Mouse (Mus musculus) hematopoietic stem cell, adult 5-6 weeks (primary cell): ENCODE measurements around the gene Uprt. TPM values are rescaled to one million over a fixed set of nuclear protein-coding genes. Genes with fewer than 3 reads are reported as not detected.
A peak's percentile ranks its signal among the peaks of the same experiment; 100 is the strongest.

Experiments
- ATAC-seq, 2 experiments: fragments of 125-278 bp in 1 of 2; replicated peaks in 1 of 2; 2 replicates each; pipeline ENCODE4 v1.8.0; 2016 to 2017; ENCODE audit warnings: inconsistent platforms in 2 of 2, mild to moderate bottlenecking in 2 of 2, moderate number of reproducible peaks in 2 of 2, low read depth in 1 of 2, moderate TSS enrichment in 1 of 2; ENCODE audit not compliant: low FRiP score in 2 of 2, poor library complexity in 2 of 2, severe bottlenecking in 2 of 2, insufficient read depth in 1 of 2, low TSS enrichment in 1 of 2
- total RNA-seq: library from RNA; stranded (forward); fragments of 172-1452, 232-1000 nt; gene quantifications from 2 replicates; pipeline ENCODE4 v1.2.3, GENCODE M21; 2017

The Uprt gene
- 11.3 and 15.8 TPM in 2 replicates for total RNA-seq

DNA sequence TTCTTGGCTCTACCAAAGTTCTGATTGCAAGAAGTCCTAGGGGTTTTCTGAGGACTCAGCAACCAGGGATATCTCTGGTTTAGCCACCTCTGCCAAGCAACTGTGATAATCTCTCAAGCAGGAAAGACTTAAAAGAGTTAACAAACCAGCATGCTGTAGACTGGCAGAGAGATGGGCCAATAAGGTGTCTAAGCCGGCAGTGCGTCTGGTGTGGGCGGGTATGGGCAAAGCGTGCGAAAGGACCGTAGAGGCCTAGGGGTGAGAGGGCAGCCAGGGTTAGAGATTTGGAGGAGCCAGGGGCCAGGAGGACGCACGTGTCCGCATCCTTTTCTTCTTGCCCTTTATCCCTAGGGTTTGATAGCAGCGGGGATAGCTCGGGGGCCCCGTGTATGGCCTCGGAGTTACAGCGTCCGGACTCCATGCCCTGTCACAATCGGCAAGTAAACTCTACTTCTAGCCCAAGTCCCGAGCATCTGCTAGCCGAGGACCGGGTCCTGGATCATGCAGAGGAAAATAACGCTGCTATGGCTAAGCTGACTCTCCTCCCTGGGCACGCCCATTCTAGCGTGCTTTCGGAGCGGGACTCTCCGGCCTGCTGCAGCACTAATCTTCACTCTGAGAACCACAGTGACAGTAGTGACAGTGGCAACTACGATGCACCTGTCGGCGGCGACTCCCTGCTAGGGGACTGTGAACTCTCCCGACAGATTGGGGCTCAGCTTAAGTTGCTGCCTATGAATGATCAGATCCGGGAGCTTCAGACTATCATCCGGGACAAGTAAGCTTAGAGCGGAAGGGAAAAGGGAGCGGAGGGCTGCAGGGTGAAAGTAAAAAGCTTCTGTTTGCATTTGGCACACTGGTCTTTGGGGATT, at the start of gene Uprt:
Uprt (plus strand) TSS at position 247 of the 872 bp plus-strand sequence.
- ATAC-seq: peak; percentile 97 to 98

DNA sequence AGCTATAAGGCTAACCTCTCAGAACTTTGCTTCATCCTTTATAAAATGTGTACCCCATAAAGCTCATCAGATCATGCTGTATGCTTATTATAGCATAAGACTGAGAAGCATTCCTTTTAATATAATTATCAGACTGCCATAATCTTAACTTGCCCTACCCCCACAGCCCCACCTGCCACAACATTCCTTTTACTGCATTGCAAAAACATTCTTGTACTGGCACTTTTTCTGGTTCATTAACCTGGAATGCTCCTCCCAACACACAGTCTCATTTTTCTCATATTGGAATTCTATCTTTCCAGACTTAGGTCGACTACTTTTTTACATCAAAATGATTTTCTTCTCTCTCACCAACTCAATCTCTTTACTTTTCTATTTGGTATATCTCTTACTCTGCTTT, 49.2 kb upstream of the Uprt start:
- no peak for ATAC-seq

DNA sequence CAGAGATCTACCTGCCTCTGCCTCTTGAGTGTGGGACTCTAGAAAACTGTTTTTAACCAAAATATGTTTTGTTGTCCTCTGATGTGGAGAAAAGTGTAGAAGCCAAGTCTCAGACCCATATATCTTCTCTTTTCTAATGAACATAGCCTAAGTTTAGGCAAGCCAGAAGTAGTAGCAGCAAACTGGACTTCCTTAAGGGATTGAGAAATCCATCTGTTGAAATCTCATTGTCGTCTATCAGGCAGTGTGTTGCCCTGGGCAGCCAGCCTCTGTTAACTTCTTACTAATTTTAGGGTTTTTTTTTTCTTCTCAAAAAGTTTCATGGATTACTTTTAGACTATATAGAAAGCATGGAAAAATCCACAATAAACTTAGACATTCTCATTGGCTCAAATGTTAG, 30.2 kb upstream of the Uprt start:
- no peak for ATAC-seq

DNA sequence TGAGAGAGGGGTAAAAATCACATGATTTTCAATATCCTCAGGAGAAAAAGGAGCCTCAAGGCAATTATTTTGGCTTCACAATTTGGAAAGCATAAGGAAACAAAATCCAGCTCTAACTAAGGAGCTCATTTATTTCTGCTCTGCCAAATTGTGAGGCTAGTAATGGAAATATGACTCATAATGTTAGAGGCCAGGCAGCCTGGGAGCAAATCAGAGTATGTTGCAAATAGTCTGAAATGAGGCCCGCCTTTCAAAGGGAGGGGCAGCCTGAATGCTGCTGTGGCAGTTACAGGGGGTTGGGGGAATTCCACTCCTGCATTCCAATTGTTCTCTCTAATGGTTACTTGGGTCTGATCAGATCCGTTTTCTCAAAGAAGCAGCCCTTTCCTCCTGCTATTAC, 20.9 kb upstream of the Uprt start:
- ATAC-seq: no peak

DNA sequence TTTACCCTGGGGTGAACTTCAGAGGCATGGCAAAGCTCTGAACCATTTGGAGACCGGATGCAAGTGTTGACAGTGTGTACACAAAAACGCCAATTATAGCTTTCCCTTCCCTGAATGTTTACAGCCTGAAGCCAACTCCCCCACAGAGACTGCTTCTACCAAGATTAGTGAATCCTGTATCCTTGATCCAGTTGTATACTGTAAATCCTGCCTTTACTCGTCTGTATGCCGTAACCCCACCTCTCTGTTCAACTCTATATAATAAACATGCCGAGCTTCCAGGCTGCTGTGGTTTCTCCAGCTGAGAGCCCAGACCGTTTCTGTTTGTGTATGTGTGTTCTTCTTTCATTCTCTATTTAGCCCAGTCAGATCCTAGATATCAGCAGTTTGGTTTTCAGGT, 18.2 kb upstream of the Uprt start:
- ATAC-seq: no peak

- ATAC-seq: peak in 1 of 2 experiments; percentile 27; a peak in 1 of 4 replicates
These were observed 4.6 kb upstream of the Uprt start for GRCm38 (mm10) chrX:104478041-104478440.

- peak; percentile 47 to 65 for ATAC-seq
These were observed 808 bp downstream of the Uprt start for GRCm38 (mm10) chrX:104483444-104483808.

GRCm38 (mm10) chrX:104485596-104485995, 3.0 kb downstream of the Uprt start:
- no peak for ATAC-seq

GRCm38 (mm10) chrX:104488036-104488435, 5.4 kb downstream of the Uprt start:
- no peak; a peak in 1 of 4 replicates for ATAC-seq

DNA sequence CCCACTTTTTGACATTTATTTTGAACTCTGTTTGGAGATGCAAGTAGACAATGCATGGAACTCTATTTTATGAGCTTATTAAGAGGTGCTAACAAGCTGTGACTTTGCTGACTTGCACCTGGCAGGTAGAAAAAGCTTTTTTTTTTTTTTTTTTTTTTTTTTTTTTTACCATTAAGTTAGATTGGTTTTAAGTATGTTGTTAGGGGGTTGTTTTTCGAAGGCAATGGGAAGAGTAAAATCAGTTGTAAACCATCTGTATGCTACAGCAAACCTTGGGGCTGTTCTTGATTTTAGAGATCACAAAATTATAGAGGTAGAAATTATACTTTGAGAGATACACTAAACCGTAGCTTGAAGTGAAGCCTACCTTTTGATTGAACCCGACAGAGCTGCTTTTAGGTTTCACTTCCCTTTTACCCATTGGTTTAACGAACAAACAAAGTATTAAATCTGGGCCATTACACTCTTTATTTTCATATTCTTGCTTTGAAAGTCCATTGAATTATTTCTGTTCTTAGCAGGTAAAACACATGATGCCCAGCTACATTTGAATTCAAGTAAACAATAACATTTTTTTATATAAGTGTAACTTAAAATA, 6.4 kb downstream of the Uprt start:
- ATAC-seq: no peak

DNA sequence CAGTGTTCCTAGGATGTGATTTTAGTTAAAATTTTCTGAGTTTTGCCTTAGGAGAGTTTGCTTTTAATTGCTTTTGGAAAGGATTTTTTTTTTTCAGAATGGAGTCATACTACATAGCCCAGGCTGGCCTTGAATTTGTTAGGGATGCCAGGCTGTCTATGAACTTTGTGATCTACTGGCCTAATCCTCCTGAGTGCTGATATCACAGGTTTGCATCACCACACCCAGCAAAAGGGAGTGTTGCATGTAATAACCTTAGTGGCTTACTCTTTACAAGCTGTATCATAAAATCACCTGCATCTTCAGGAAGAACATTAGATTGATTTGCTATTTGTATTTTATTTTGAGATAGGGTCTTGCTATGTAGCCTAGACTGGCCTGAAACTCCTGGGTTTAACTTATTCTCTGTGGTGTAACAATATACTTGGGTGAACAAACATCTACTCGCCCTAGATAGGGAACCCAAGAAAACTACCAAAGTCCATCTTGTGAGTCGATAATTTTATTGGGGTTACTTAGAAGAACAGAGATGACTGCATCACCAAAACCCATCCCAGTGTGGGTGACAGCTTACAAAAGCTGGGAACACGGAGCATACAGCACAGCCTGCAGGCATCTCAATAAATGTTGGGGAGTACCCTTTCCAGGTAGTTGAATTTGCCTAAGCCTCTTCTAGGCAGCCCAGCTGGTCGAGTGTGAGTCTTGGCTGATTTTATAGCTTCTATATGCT, 7.2 kb downstream of the Uprt start:
- ATAC-seq: no peak

DNA sequence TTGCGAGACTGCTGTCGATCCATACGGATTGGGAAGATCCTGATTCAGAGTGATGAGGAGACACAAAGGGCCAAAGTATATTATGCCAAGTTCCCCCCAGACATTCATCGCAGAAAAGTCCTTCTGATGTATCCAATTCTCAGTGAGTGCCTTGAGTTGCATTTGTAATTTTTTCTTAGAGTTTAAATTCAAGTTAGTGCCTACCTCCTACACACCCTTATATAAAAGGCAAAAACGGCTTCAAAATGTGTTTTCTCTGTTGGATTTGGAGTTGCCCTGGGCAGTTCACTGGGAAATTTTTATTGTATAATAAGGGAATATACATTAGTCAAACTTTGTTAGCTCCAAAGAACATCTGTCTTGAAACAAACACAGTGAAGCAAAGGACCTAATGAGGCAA, 19.1 kb downstream of the Uprt start:
- ATAC-seq: no peak

DNA sequence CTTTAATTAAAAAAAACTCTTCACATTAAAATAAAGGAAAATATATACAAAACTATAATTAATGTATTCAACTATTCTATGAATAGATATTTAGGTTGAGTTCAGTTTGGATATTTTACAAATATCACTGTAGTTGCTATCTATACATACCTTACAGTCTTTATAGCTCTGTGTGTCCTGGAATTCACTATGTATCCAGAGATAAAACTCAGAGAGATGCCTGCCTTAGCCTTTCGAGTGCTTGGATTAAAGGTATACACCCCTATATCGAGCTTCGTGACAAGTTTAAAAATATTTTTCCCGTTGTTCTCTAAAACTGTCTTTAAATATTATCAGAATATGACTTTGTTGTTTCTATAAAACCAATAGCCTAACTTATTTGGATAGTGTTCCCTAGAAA, 60.0 kb downstream of the Uprt start:
- no peak for ATAC-seq

- no peak for ATAC-seq
These were observed 61.4 kb downstream of the Uprt start for GRCm38 (mm10) chrX:104543919-104544595.

GRCm38 (mm10) chrX:104545283-104545682, 62.7 kb downstream of the Uprt start:
- ATAC-seq: no peak
